Mouse (Mus musculus) stomach, embryonic 15.5 days (tissue): ENCODE measurements at regions not wholly inside any gene's neighbourhood (a gene's known extent, or its start where the extent isn't known, plus 50 kb on each side); places are given as distances from the start of the nearest gene placed in this dataset.

ENCODE experiments used
- ATAC-seq: fragments of 200-750 bp; cut with Nextera tagmentation; 2 replicates; pipeline ENCODE4 v1.8.0; 2017; ENCODE audit warnings: low read depth, moderate number of reproducible peaks, moderate TSS enrichment; ENCODE audit not compliant: insufficient read depth, low FRiP score
- H3K27ac ChIP-seq: fragments of 300-500 bp; sonication (generic); 2 replicates; pipeline ENCODE4 v1.5.1; 2015; ENCODE audit warnings: mild to moderate bottlenecking, inconsistent platforms
- H3K27me3 ChIP-seq: fragments of 300-500 bp; sonication (generic); replicated peaks from 2 replicates; pipeline ENCODE4 v1.6.1; 2015; ENCODE audit warnings: inconsistent platforms
- H3K36me3 ChIP-seq: fragments of 300-500 bp; sonication (generic); 2 replicates; pipeline ENCODE4 v1.6.1; 2015; ENCODE audit warnings: inconsistent platforms
- H3K4me1 ChIP-seq: fragments of 300-500 bp; sonication (generic); 2 replicates; pipeline ENCODE4 v1.6.1; 2015; ENCODE audit warnings: inconsistent platforms
- H3K4me2 ChIP-seq: fragments of 300-500 bp; sonication (generic); 2 replicates; pipeline ENCODE4 v1.6.1; 2015; ENCODE audit warnings: mild to moderate bottlenecking, inconsistent platforms
- H3K4me3 ChIP-seq: fragments of 300-500 bp; sonication (generic); replicated peaks from 2 replicates; pipeline ENCODE4 v1.5.1; 2015; ENCODE audit warnings: inconsistent platforms
- H3K9ac ChIP-seq: fragments of 300-500 bp; sonication (generic); 2 replicates; pipeline ENCODE4 v1.6.1; 2015; ENCODE audit warnings: inconsistent platforms
- H3K9me3 ChIP-seq: fragments of 300-500 bp; sonication (generic); 2 replicates; pipeline ENCODE4 v1.6.1; 2016; ENCODE audit warnings: inconsistent platforms
- WGBS: fragments of 180-500 bp; shearing (Covaris S2); methylation state at CpG from one replicate; pipeline ENCODE4 v1.1.7; 2015; 5-methylcytosine and 5-hydroxymethylcytosine counted together

GRCm38 (mm10) chr14:96838910-96839309, 320.0 kb upstream of the Klhl1 start:
- H3K4me3 ChIP-seq: no peak overlapping the region
- WGBS: 69% methylated on average over 2 of the region's 2 CpGs
- no peak overlapping the region for H3K9ac ChIP-seq
- H3K27ac ChIP-seq: no peak overlapping the region
- no peaks in the 10 kb centered on the region for H3K9me3 ChIP-seq
- no peaks in the 10 kb centered on the region for H3K27me3 ChIP-seq
- no peaks in the 10 kb centered on the region for H3K36me3 ChIP-seq
- H3K4me1 ChIP-seq: no peaks in the 10 kb centered on the region
- ATAC-seq: no peak
- H3K4me2 ChIP-seq: no peak overlapping the region

GRCm38 (mm10) chr14:96825083-96825482, 306.2 kb upstream of the Klhl1 start:
- WGBS: 73% methylated on average over 1 of the region's 1 CpGs
- Histone ChIP-seq H3K4me2 (no peak overlapping the region), H3K9ac (no peak overlapping the region), H3K27me3 (no peaks in the 10 kb centered on the region), H3K27ac (no peak overlapping the region), H3K36me3 (no peaks in the 10 kb centered on the region), H3K4me1 (no peaks in the 10 kb centered on the region), H3K4me3 (no peak overlapping the region), H3K9me3 (no peaks in the 10 kb centered on the region)
- ATAC-seq: no peak

GRCm38 (mm10) chr14:96815665-96816064, 296.8 kb upstream of the Klhl1 start:
- no peaks in the 10 kb centered on the region for H3K36me3 ChIP-seq
- H3K27ac ChIP-seq: no peak overlapping the region
- H3K9ac ChIP-seq: no peak overlapping the region
- H3K4me3 ChIP-seq: no peak overlapping the region
- no peak overlapping the region for H3K4me2 ChIP-seq
- WGBS: 77% methylated on average over 2 of the region's 2 CpGs
- H3K9me3 ChIP-seq: no peaks in the 10 kb centered on the region
- H3K27me3 ChIP-seq: no peaks in the 10 kb centered on the region
- ATAC-seq: no peak
- no peaks in the 10 kb centered on the region for H3K4me1 ChIP-seq

GRCm38 (mm10) chr14:96805284-96805683, 286.4 kb upstream of the Klhl1 start:
- Histone ChIP-seq H3K4me1 (no peaks in the 10 kb centered on the region), H3K9ac (no peak overlapping the region), H3K27me3 (no peaks in the 10 kb centered on the region), H3K9me3 (no peaks in the 10 kb centered on the region), H3K4me3 (no peak overlapping the region), H3K4me2 (no peak overlapping the region), H3K36me3 (no peaks in the 10 kb centered on the region), H3K27ac (no peak overlapping the region)
- WGBS: 61% methylated on average over 1 of the region's 1 CpGs
- ATAC-seq: no peak

- Histone ChIP-seq H3K36me3 (no peaks in the 10 kb centered on the region), H3K27ac (no peak overlapping the region), H3K4me1 (no peaks in the 10 kb centered on the region), H3K4me3 (no peak overlapping the region), H3K27me3 (no peaks in the 10 kb centered on the region), H3K9me3 (no peaks in the 10 kb centered on the region), H3K4me2 (no peak overlapping the region), H3K9ac (no peak overlapping the region)
- 88% methylated on average over 1 of the region's 1 CpGs for WGBS
- no peak for ATAC-seq
Observed at GRCm38 (mm10) chr14:96794806-96795205, 275.9 kb upstream of the Klhl1 start.

GRCm38 (mm10) chr14:96787917-96788316, 269.0 kb upstream of the Klhl1 start:
- 82% methylated on average over 3 of the region's 3 CpGs for WGBS

GRCm38 (mm10) chr14:96787286-96787685, 268.4 kb upstream of the Klhl1 start:
- Histone ChIP-seq H3K4me3 (no peak overlapping the region), H3K4me1 (no peaks in the 10 kb centered on the region), H3K9ac (no peak overlapping the region), H3K9me3 (no peaks in the 10 kb centered on the region), H3K36me3 (no peaks in the 10 kb centered on the region), H3K27me3 (no peaks in the 10 kb centered on the region), H3K27ac (no peak overlapping the region), H3K4me2 (no peak overlapping the region)
- WGBS: 32% methylated on average over 1 of the region's 1 CpGs
- ATAC-seq: no peak

More at GRCm38 (mm10) chr14:96787917-96788316, 269.0 kb upstream of the Klhl1 start:
- Histone ChIP-seq H3K27me3 (no peaks in the 10 kb centered on the region), H3K27ac (no peak overlapping the region), H3K36me3 (no peaks in the 10 kb centered on the region), H3K9ac (no peak overlapping the region), H3K4me2 (no peak overlapping the region), H3K4me1 (no peaks in the 10 kb centered on the region), H3K9me3 (no peaks in the 10 kb centered on the region), H3K4me3 (no peak overlapping the region)
- no peak for ATAC-seq

GRCm38 (mm10) chr14:96775801-96776200, 256.9 kb upstream of the Klhl1 start:
- Histone ChIP-seq H3K36me3 (no peaks in the 10 kb centered on the region), H3K4me3 (no peak overlapping the region), H3K4me2 (no peak overlapping the region), H3K4me1 (no peaks in the 10 kb centered on the region), H3K9me3 (no peaks in the 10 kb centered on the region), H3K27ac (no peak overlapping the region), H3K9ac (no peak overlapping the region), H3K27me3 (no peaks in the 10 kb centered on the region)
- WGBS: 61% methylated on average over 1 of the region's 1 CpGs
- no peak for ATAC-seq

GRCm38 (mm10) chr14:96760591-96760990, 241.7 kb upstream of the Klhl1 start:
- Histone ChIP-seq H3K9me3 (no peaks in the 10 kb centered on the region), H3K4me2 (no peak overlapping the region), H3K9ac (no peak overlapping the region), H3K4me3 (no peak overlapping the region), H3K27ac (no peak overlapping the region), H3K27me3 (no peaks in the 10 kb centered on the region), H3K36me3 (no peaks in the 10 kb centered on the region), H3K4me1 (no peaks in the 10 kb centered on the region)
- ATAC-seq: no peak
- WGBS: 86% methylated on average over 8 of the region's 8 CpGs

GRCm38 (mm10) chr14:96733211-96733610, 214.3 kb upstream of the Klhl1 start:
- Histone ChIP-seq H3K27me3 (no peaks in the 10 kb centered on the region), H3K4me1 (no peaks in the 10 kb centered on the region), H3K4me3 (no peak overlapping the region), H3K9ac (no peak overlapping the region), H3K36me3 (no peaks in the 10 kb centered on the region), H3K27ac (no peak overlapping the region), H3K9me3 (no peaks in the 10 kb centered on the region), H3K4me2 (no peak overlapping the region)
- WGBS: 62% methylated on average over 4 of the region's 4 CpGs
- no peak for ATAC-seq

- Histone ChIP-seq H3K27ac (no peak overlapping the region), H3K9me3 (no peaks in the 10 kb centered on the region), H3K4me3 (no peak overlapping the region), H3K27me3 (no peaks in the 10 kb centered on the region), H3K9ac (no peak overlapping the region), H3K4me2 (no peak overlapping the region), H3K4me1 (no peaks in the 10 kb centered on the region), H3K36me3 (no peaks in the 10 kb centered on the region)
- no peak for ATAC-seq
Observed at GRCm38 (mm10) chr14:96697086-96697485, 178.2 kb upstream of the Klhl1 start.

GRCm38 (mm10) chr14:96690923-96691322, 172.0 kb upstream of the Klhl1 start:
- 53% methylated on average over 1 of the region's 1 CpGs for WGBS
- Histone ChIP-seq H3K36me3 (no peaks in the 10 kb centered on the region), H3K27ac (no peak overlapping the region), H3K27me3 (no peaks in the 10 kb centered on the region), H3K9me3 (no peaks in the 10 kb centered on the region), H3K9ac (no peak overlapping the region), H3K4me1 (no peaks in the 10 kb centered on the region), H3K4me2 (no peak overlapping the region), H3K4me3 (no peak overlapping the region)
- no peak for ATAC-seq

- no peaks in the 10 kb centered on the region for H3K36me3 ChIP-seq
- no peaks in the 10 kb centered on the region for H3K4me1 ChIP-seq
- H3K9ac ChIP-seq: no peak overlapping the region
- no peak overlapping the region for H3K4me2 ChIP-seq
- H3K9me3 ChIP-seq: no peaks in the 10 kb centered on the region
- no peak overlapping the region for H3K27ac ChIP-seq
- WGBS: 61% methylated on average over 5 of the region's 5 CpGs
- ATAC-seq: no peak
- no peaks in the 10 kb centered on the region for H3K27me3 ChIP-seq
- H3K4me3 ChIP-seq: no peak overlapping the region
Observed at GRCm38 (mm10) chr14:96683943-96684342, 165.0 kb upstream of the Klhl1 start.
